Mouse (Mus musculus): ENCODE results near the gene 4930519G04Rik. TPM values are rescaled to one million over a fixed set of nuclear protein-coding genes. Genes with fewer than 3 reads are reported as not detected.
A peak's percentile ranks its signal among the peaks of the same experiment; 100 is the strongest.
"Not testable (repeated sequence)": the region's sequence is repeated elsewhere in the genome, so short reads cannot be mapped to it uniquely, and the experiment has no call there.

The 4930519G04Rik gene
- polyA plus RNA-seq, 1 experiment from 2014 or later: not detected

DNA sequence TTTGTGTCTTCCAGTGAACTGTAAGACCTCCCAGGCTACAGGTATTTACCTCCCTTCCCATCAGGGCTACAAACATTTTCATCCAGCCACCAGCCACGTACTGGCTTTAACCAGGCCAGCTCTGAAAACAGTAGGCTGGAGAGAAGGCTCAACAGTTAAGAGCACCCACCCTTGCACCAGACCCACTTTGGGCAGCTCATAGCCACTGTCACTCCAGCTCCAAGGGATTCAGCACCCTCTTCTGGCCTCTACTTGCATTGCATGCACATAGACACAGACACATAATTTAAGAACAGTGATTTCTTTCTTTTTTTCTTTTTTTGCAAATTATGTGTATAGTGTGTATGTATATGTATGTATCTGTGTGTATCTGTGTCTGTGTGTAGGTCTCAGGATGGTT, 48.9 kb downstream of the 4930519G04Rik start:
- H3K27ac ChIP-seq (replicated peaks; ENCODE audit: low read depth, low read length): no peak overlapping the region
- WGBS: 27% methylated on average over 1 of the region's 1 CpGs
- peaks cover 3% of the 10 kb centered on the region; the same call in 1 of the 2 replicates for H3K4me1 ChIP-seq (ENCODE audit: control insufficient read depth, insufficient read depth, low read length)
- H3K36me3 ChIP-seq (ENCODE audit: control insufficient read depth, insufficient read depth, low read length): no peaks in the 10 kb centered on the region
- H3K27me3 ChIP-seq (replicated peaks; ENCODE audit: control insufficient read depth, insufficient read depth, low read length): no peaks in the 10 kb centered on the region
- no peak overlapping the region for H3K4me3 ChIP-seq (ENCODE audit: low read depth, low read length)
- DNase-seq (ENCODE audit: low spot score) (peak; percentile 51), ATAC-seq (ENCODE audit: low read depth) (no peak)
- H3K9me3 ChIP-seq (ENCODE audit: control insufficient read depth, low read length): no peaks in the 10 kb centered on the region
- H3K4me2 ChIP-seq (ENCODE audit: low read depth, low read length): no peak overlapping the region
- H3K9ac ChIP-seq (ENCODE audit: low read depth, low read length): no peak overlapping the region

DNA sequence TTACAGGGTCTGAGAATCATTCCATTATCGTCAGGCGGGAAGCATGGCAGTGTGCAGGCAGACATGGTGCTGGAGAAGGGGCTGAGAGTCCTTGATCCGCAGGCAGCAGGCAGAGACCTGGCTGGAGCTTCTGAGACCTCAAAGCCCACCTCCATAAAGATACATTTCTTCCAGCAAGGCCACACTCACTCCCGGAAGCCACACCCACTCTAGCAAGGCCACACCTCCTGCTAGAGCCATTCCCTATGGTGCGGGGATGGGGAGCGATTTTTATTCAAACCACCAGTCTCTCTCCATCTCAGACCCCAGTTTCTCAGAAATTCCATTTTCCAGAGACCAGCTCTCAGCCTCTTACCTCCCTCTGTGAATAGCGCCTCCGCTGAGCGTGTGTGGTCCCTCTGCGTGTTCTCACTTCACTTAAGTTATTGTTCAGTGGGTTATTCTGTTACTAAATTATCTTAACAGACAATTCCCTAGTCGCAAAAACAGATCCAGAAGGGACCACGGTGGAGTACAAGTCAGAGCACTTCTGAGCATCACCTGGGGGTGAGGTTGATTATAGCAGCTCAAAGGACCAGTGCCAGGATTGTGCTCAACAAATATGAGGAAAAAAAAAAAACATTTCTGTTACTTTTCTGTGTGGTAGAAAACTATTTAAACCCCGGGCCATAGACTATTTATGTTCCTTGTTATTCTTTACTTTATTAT, 55.3 kb downstream of the 4930519G04Rik start:
- no peaks in the 10 kb centered on the region for H3K27me3 ChIP-seq (replicated peaks; ENCODE audit: control insufficient read depth, insufficient read depth, low read length)
- no peak overlapping the region for H3K27ac ChIP-seq (replicated peaks; ENCODE audit: low read depth, low read length)
- DNase-seq (ENCODE audit: low spot score): peak; percentile 14
- H3K4me1 ChIP-seq (ENCODE audit: control insufficient read depth, insufficient read depth, low read length): no peaks in the 10 kb centered on the region
- ATAC-seq (ENCODE audit: low read depth): no peak
- no peak overlapping the region for H3K4me3 ChIP-seq (ENCODE audit: low read depth, low read length)
- no peak overlapping the region for H3K4me2 ChIP-seq (ENCODE audit: low read depth, low read length)
- H3K36me3 ChIP-seq (ENCODE audit: control insufficient read depth, insufficient read depth, low read length): no peaks in the 10 kb centered on the region
- H3K9ac ChIP-seq (ENCODE audit: low read depth, low read length): no peak overlapping the region
- WGBS: 39% methylated on average over 13 of the region's 13 CpGs
- no peaks in the 10 kb centered on the region for H3K9me3 ChIP-seq (ENCODE audit: control insufficient read depth, low read length)

DNA sequence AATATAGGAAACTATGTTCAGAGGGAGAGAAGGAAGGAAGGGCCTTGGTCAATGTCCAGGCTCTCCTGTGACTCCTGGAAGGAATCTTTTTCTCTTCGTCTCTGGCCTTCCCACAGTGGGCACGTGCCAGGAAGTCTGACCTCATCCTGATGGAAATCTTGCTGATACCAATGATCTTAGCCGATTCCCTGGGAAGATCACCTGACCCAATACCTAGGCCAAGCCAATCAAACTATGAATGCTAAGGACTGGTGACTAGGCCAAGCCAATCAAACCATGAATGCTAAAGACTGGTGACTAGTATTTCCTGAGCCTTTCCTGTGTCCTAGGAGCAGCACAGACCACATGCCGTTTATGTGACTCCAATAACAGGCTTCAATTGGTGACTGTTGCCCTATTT, 60.2 kb downstream of the 4930519G04Rik start:
- DNase-seq (ENCODE audit: low spot score): no peak
- Histone ChIP-seq H3K9ac (ENCODE audit: low read depth, low read length) (no peak overlapping the region), H3K4me3 (ENCODE audit: low read depth, low read length) (no peak overlapping the region), H3K4me1 (ENCODE audit: control insufficient read depth, insufficient read depth, low read length) (no peaks in the 10 kb centered on the region), H3K9me3 (ENCODE audit: control insufficient read depth, low read length) (no peaks in the 10 kb centered on the region), H3K4me2 (ENCODE audit: low read depth, low read length) (no peak overlapping the region), H3K27ac (replicated peaks; ENCODE audit: low read depth, low read length) (no peak overlapping the region), H3K36me3 (ENCODE audit: control insufficient read depth, insufficient read depth, low read length) (no peaks in the 10 kb centered on the region), H3K27me3 (replicated peaks; ENCODE audit: control insufficient read depth, insufficient read depth, low read length) (no peaks in the 10 kb centered on the region)
- WGBS: 72% methylated on average over 4 of the region's 4 CpGs
- no peak for ATAC-seq (ENCODE audit: low read depth)

DNA sequence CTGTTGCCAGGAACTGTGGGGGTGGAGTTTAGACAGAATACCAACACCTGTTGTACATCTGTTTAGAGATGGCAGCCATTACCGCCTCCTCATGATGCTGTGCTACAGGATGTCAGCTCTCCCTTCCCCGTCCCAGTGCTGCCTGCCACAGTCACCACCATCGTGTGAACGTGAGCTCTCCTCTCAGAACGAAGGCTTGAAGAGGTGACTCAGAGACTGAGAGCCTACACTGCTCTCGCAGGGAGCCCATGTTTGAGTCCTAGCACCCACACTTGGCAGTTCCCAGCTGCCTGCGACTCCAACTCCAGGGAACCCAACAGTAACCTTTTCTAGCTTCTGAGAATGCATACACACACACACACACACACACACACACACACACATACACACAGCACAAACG, 61.4 kb downstream of the 4930519G04Rik start:
- no peaks in the 10 kb centered on the region for H3K36me3 ChIP-seq (ENCODE audit: control insufficient read depth, insufficient read depth, low read length)
- no peak for ATAC-seq (ENCODE audit: low read depth)
- no peaks in the 10 kb centered on the region for H3K4me1 ChIP-seq (ENCODE audit: control insufficient read depth, insufficient read depth, low read length)
- WGBS: 65% methylated on average over 8 of the region's 8 CpGs
- H3K9me3 ChIP-seq (ENCODE audit: control insufficient read depth, low read length): no peaks in the 10 kb centered on the region
- H3K4me2 ChIP-seq (ENCODE audit: low read depth, low read length): no peak overlapping the region
- no peak overlapping the region for H3K9ac ChIP-seq (ENCODE audit: low read depth, low read length)
- peak; percentile 27 for DNase-seq (ENCODE audit: low spot score)
- H3K4me3 ChIP-seq (ENCODE audit: low read depth, low read length): no peak overlapping the region
- H3K27ac ChIP-seq (replicated peaks; ENCODE audit: low read depth, low read length): no peak overlapping the region
- H3K27me3 ChIP-seq (replicated peaks; ENCODE audit: control insufficient read depth, insufficient read depth, low read length): no peaks in the 10 kb centered on the region

DNA sequence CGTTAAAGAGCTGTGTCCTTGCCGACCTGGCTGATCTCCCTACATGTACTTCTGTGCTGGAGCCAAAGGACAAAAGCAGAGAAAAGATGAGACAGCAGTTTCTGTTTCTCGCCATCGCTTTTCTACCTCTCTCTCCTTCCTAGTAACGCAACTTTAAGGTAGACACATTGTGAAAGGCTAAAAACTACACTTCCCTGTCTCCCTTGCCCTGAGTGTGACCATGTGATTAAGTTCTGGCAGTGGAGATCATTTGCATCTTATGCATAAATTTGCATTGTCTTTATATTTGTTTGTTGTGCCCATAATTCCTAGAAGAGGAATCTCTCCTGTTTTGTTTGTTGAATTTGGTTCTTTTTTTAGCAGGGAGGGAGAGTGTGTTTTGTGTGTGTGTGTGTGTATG, 62.4 kb downstream of the 4930519G04Rik start:
- Histone ChIP-seq H3K27me3 (replicated peaks; ENCODE audit: control insufficient read depth, insufficient read depth, low read length) (no peaks in the 10 kb centered on the region), H3K4me3 (ENCODE audit: low read depth, low read length) (no peak overlapping the region), H3K4me2 (ENCODE audit: low read depth, low read length) (no peak overlapping the region), H3K4me1 (ENCODE audit: control insufficient read depth, insufficient read depth, low read length) (no peaks in the 10 kb centered on the region), H3K36me3 (ENCODE audit: control insufficient read depth, insufficient read depth, low read length) (no peaks in the 10 kb centered on the region), H3K9me3 (ENCODE audit: control insufficient read depth, low read length) (no peaks in the 10 kb centered on the region), H3K9ac (ENCODE audit: low read depth, low read length) (no peak overlapping the region), H3K27ac (replicated peaks; ENCODE audit: low read depth, low read length) (no peak overlapping the region)
- 74% methylated on average over 5 of the region's 5 CpGs for WGBS
- no peak for ATAC-seq (ENCODE audit: low read depth)
- no peak for DNase-seq (ENCODE audit: low spot score)

DNA sequence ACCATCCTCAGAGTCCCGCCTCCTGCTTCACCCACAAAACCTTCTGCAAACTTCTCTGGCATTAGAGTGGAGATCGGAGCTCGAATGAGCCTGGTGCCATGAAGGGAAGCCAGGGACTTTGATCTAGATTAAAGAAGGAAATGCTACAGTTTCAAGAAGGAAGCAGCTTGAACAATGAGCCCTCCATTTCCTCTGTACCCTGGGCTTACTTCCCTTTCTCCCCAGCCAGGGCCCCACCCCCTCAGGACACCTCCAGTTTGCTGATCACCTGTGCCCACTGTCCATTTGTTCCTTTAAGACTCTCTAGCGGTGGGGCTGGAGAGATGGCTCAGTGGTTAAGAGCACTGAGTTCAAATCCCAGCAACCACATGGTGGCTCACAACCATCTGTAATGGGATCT, 63.3 kb downstream of the 4930519G04Rik start:
- no peak overlapping the region for H3K9ac ChIP-seq (ENCODE audit: low read depth, low read length)
- H3K4me3 ChIP-seq (ENCODE audit: low read depth, low read length): no peak overlapping the region
- DNase-seq (ENCODE audit: low spot score) (no peak), ATAC-seq (ENCODE audit: low read depth) (no peak)
- no peak overlapping the region for H3K27ac ChIP-seq (replicated peaks; ENCODE audit: low read depth, low read length)
- no peaks in the 10 kb centered on the region for H3K27me3 ChIP-seq (replicated peaks; ENCODE audit: control insufficient read depth, insufficient read depth, low read length)
- no peaks in the 10 kb centered on the region for H3K9me3 ChIP-seq (ENCODE audit: control insufficient read depth, low read length)
- WGBS: 77% methylated on average over 4 of the region's 4 CpGs
- no peak overlapping the region for H3K4me2 ChIP-seq (ENCODE audit: low read depth, low read length)
- no peaks in the 10 kb centered on the region for H3K4me1 ChIP-seq (ENCODE audit: control insufficient read depth, insufficient read depth, low read length)
- H3K36me3 ChIP-seq (ENCODE audit: control insufficient read depth, insufficient read depth, low read length): no peaks in the 10 kb centered on the region

DNA sequence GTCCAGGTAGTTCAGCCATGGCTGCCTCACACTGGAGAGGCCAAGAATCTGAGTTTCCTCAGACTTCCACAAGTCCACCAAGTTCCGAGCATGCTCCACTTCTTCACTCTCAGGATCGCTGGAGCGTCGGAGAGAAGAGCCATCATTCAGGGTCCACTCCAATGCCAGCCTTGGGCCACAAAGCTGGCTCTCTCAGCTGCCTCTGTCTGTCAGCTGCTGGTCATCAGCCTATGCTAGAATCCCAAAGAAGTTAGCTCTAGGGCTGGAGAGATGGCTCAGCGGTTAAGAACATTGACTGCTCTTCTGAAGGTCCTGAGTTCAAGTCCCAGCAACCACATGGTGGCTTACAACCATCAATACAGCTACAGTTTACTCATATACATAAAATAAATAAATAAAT, 63.9 kb downstream of the 4930519G04Rik start:
- H3K4me2 ChIP-seq (ENCODE audit: low read depth, low read length); DNase-seq (ENCODE audit: low spot score); H3K4me3 ChIP-seq (ENCODE audit: low read depth, low read length); H3K36me3 ChIP-seq (ENCODE audit: control insufficient read depth, insufficient read depth, low read length); H3K9ac ChIP-seq (ENCODE audit: low read depth, low read length); H3K9me3 ChIP-seq (ENCODE audit: control insufficient read depth, low read length); ATAC-seq (ENCODE audit: low read depth); H3K27ac ChIP-seq (replicated peaks; ENCODE audit: low read depth, low read length); H3K27me3 ChIP-seq (replicated peaks; ENCODE audit: control insufficient read depth, insufficient read depth, low read length); H3K4me1 ChIP-seq (ENCODE audit: control insufficient read depth, insufficient read depth, low read length): not testable (repeated sequence)
- 93% methylated on average over 5 of the region's 5 CpGs for WGBS

DNA sequence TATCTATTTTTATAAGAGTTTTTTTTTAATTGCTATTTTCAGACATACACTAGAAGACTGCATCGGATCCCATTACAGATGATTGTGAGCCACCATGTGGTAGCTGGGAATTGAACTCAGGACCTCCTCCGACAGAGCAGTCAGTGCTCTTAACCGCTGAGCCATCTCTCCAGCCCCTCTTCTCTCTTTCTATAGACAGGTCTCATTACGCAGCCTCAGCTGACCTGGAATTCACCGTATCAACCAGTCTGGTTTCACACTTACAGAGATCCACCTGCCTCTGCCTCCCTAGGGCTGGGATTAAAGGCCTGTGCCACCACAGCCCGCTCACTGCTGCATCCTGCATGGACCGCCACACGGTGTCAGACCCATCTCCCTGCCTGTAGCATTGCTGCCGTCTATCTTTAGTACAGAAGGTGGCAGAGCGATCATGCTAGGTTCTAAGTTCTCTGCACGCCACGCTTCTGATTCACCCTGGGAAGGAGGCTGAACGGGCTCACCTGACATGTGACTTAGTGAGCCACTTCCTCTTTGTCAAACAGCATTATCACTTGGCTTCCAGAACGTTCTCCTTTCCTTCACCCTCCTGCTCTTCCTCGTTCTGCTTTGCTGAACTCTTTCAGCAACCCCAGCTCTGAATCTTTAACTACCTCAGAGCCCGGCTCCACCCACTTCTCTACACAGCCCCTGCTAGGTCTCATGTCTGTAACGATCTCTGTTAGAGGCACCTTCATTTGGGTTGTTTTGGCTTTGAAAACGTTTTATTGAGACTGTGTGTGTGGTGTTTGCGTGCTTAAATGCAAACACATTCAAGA, 68.3 kb downstream of the 4930519G04Rik start:
- Histone ChIP-seq H3K4me1 (ENCODE audit: control insufficient read depth, insufficient read depth, low read length) (peaks cover 6% of the 10 kb centered on the region), H3K4me3 (ENCODE audit: low read depth, low read length) (no peak overlapping the region), H3K9me3 (ENCODE audit: control insufficient read depth, low read length) (no peaks in the 10 kb centered on the region), H3K27ac (replicated peaks; ENCODE audit: low read depth, low read length) (no peak overlapping the region), H3K9ac (ENCODE audit: low read depth, low read length) (no peak overlapping the region), H3K36me3 (ENCODE audit: control insufficient read depth, insufficient read depth, low read length) (no peaks in the 10 kb centered on the region), H3K4me2 (ENCODE audit: low read depth, low read length) (no peak overlapping the region), H3K27me3 (replicated peaks; ENCODE audit: control insufficient read depth, insufficient read depth, low read length) (no peaks in the 10 kb centered on the region)
- 74% methylated on average over 19 of the region's 19 CpGs for WGBS
- ATAC-seq (ENCODE audit: low read depth) (no peak), DNase-seq (ENCODE audit: low spot score) (no peak)

DNA sequence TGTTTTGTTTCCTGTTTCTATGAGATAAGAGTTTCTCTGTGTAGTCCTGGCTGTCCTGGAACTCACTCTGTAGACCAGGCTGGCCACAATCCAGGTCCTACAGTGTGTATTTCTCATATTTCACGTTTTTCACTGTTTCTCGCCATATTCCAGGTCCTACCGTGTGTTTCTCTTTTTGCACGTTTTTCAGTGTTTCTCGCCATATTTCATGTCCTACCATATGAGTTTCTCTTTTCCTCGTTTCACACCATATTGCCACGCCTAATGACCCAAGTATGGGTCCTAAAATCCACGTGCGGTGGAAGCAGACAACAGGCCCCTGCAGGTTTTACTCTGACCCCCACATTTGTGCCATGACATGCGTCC, 68.9 kb downstream of the 4930519G04Rik start:
- peak; percentile 8 for DNase-seq (ENCODE audit: low spot score)
- no peak overlapping the region for H3K9ac ChIP-seq (ENCODE audit: low read depth, low read length)
- no peaks in the 10 kb centered on the region for H3K9me3 ChIP-seq (ENCODE audit: control insufficient read depth, low read length)
- ATAC-seq (ENCODE audit: low read depth): no peak
- H3K4me3 ChIP-seq (ENCODE audit: low read depth, low read length): no peak overlapping the region
- H3K36me3 ChIP-seq (ENCODE audit: control insufficient read depth, insufficient read depth, low read length): no peaks in the 10 kb centered on the region
- no peak overlapping the region for H3K27ac ChIP-seq (replicated peaks; ENCODE audit: low read depth, low read length)
- H3K27me3 ChIP-seq (replicated peaks; ENCODE audit: control insufficient read depth, insufficient read depth, low read length): no peaks in the 10 kb centered on the region
- 60% methylated on average over 10 of the region's 10 CpGs for WGBS
- no peak overlapping the region for H3K4me2 ChIP-seq (ENCODE audit: low read depth, low read length)
- H3K4me1 ChIP-seq (ENCODE audit: control insufficient read depth, insufficient read depth, low read length): peaks cover 6% of the 10 kb centered on the region
